Mouse (Mus musculus) ES-Bruce4 (cell line): ENCODE measurements around the gene Kmt5a. TPM values are rescaled to one million over a fixed set of nuclear protein-coding genes. Genes with fewer than 3 reads are reported as not detected.

Source experiments
- H3K27ac ChIP-seq: 2 replicates; pipeline ENCODE4 v1.5.1; 2012; ENCODE audit warnings: low read length, inconsistent platforms; ENCODE audit not compliant: insufficient read depth
- H3K27me3 ChIP-seq: 2 replicates; pipeline ENCODE4 v1.6.1; 2012; ENCODE audit warnings: mild to moderate bottlenecking, low read length, inconsistent platforms; ENCODE audit not compliant: control insufficient read depth, poor library complexity, insufficient read depth, severe bottlenecking
- H3K36me3 ChIP-seq: 2 replicates; pipeline ENCODE4 v1.6.1; 2012; ENCODE audit warnings: inconsistent platforms, mild to moderate bottlenecking, low read length, moderate library complexity; ENCODE audit not compliant: control insufficient read depth, poor library complexity, insufficient read depth, severe bottlenecking
- H3K4me1 ChIP-seq: one replicate; pipeline ENCODE4 v1.8.1; 2011; ENCODE audit warnings: low read length; ENCODE audit not compliant: control insufficient read depth, insufficient read depth
- H3K4me3 ChIP-seq: 2 replicates; pipeline ENCODE4 v1.5.1; 2011; ENCODE audit warnings: low read depth, mild to moderate bottlenecking, low read length
- H3K9ac ChIP-seq: 2 replicates; pipeline ENCODE4 v1.6.1; 2012; ENCODE audit warnings: low read depth, mild to moderate bottlenecking, inconsistent platforms; ENCODE audit not compliant: poor library complexity, severe bottlenecking
- H3K9me3 ChIP-seq: replicated peaks from 2 replicates; pipeline ENCODE4 v1.6.1; 2012; ENCODE audit warnings: mild to moderate bottlenecking, low read length, inconsistent platforms; ENCODE audit not compliant: control insufficient read depth, poor library complexity, insufficient read depth, severe bottlenecking
- CTCF ChIP-seq: IDR thresholded peaks from one replicate; pipeline ENCODE4 v1.8.1; 2011; ENCODE audit warnings: low read depth, low read length
- EP300 ChIP-seq: IDR thresholded peaks from 2 replicates; pipeline ENCODE4 v1.6.1; 2011; ENCODE audit warnings: low read depth, low read length; ENCODE audit not compliant: insufficient read depth
- POLR2A ChIP-seq: IDR thresholded peaks from one replicate; pipeline ENCODE4 v1.8.1; 2011; ENCODE audit warnings: low read length; ENCODE audit not compliant: insufficient read depth
- polyA plus RNA-seq: library from polyadenylated mRNA; stranded (reverse); fragments of >200 nt; gene quantifications from 2 replicates; pipeline ENCODE4 v1.2.4, GENCODE M21; 2011; ENCODE audit warnings: low read depth; ENCODE audit not compliant: missing spikeins, insufficient read depth, insufficient read length

The Kmt5a gene
- polyA plus RNA-seq, 1 experiment: 187 TPM

- Histone ChIP-seq H3K4me3 (no peak overlapping the region), H3K27me3 (no peaks in the 10 kb centered on the region), H3K9ac (no peak overlapping the region), H3K27ac (no peak overlapping the region), H3K36me3 (peaks cover 5% of the 10 kb centered on the region), H3K4me1 (peaks cover 2% of the 10 kb centered on the region), H3K9me3 (no peaks in the 10 kb centered on the region)
- TF ChIP-seq CTCF (no peak), POLR2A (no peak), EP300 (no peak)
Observed at GRCm38 (mm10) chr5:124421786-124422185, 17.9 kb upstream of the Kmt5a start.

GRCm38 (mm10) chr5:124424200-124424722 lies 15.5 kb upstream of the Kmt5a start:
- Histone ChIP-seq H3K36me3 (peaks cover 5% of the 10 kb centered on the region), H3K4me1 (peaks cover 2% of the 10 kb centered on the region), H3K9me3 (no peaks in the 10 kb centered on the region), H3K9ac (peak overlapping the region; percentile 98), H3K4me3 (peak overlapping the region; percentile 79), H3K27me3 (no peaks in the 10 kb centered on the region), H3K27ac (0 out of 2 replicates have a peak overlapping the region, but pooled peaks have one; percentile 3)
- no peak for TF ChIP-seq EP300
- no peak for TF ChIP-seq POLR2A
- no peak for TF ChIP-seq CTCF

GRCm38 (mm10) chr5:124424723-124425411 lies 14.9 kb upstream of the Kmt5a start:
- peak overlapping the region; percentile 79 for H3K4me3 ChIP-seq
- H3K36me3 ChIP-seq: peaks cover 5% of the 10 kb centered on the region; the same call in 1 of the 2 replicates
- H3K27ac ChIP-seq: 0 out of 2 replicates have a peak overlapping the region, but pooled peaks have one; percentile 3
- TF ChIP-seq CTCF: no peak
- no peak for TF ChIP-seq EP300
- no peak for TF ChIP-seq POLR2A
- H3K9me3 ChIP-seq: no peaks in the 10 kb centered on the region
- H3K4me1 ChIP-seq: peaks cover 2% of the 10 kb centered on the region
- no peaks in the 10 kb centered on the region for H3K27me3 ChIP-seq
- peak overlapping the region; percentile 98 for H3K9ac ChIP-seq

GRCm38 (mm10) chr5:124425412-124426259 lies 14.1 kb upstream of the Kmt5a start, which contains the start of gene Sbno1:
TSS of gene Sbno1 (minus strand) at chr5:124426001.
- Histone ChIP-seq H3K9me3 (no peaks in the 10 kb centered on the region), H3K4me3 (peak within 1 kb of the TSS; percentile 96), H3K9ac (peak within 1 kb of the TSS; percentile 98), H3K4me1 (peaks cover 2% of the 10 kb centered on the region), H3K36me3 (peaks cover 5% of the 10 kb centered on the region; the same call in 1 of the 2 replicates), H3K27me3 (no peaks in the 10 kb centered on the region), H3K27ac (peak within 1 kb of the TSS; percentile 99)
- TF ChIP-seq POLR2A (no peak), EP300 (no peak), CTCF (no peak)

GRCm38 (mm10) chr5:124426475-124427071 lies 13.2 kb upstream of the Kmt5a start:
- TF ChIP-seq CTCF: no peak
- peak; percentile 40 for TF ChIP-seq POLR2A
- peak; percentile 77 for TF ChIP-seq EP300

More at GRCm38 (mm10) chr5:124426475-124427071, 13.2 kb upstream of the Kmt5a start:
- Histone ChIP-seq H3K27me3 (no peaks in the 10 kb centered on the region), H3K9me3 (no peaks in the 10 kb centered on the region), H3K27ac (peak overlapping the region; percentile 99), H3K9ac (peak overlapping the region; percentile 98), H3K36me3 (peaks cover 5% of the 10 kb centered on the region; the same call in 1 of the 2 replicates), H3K4me1 (peaks cover 2% of the 10 kb centered on the region), H3K4me3 (peak overlapping the region; percentile 64)
